Mouse (Mus musculus) liver, postnatal 0 days (tissue): ENCODE results near the gene Gm21962. TPM values are rescaled to one million over a fixed set of nuclear protein-coding genes. Genes with fewer than 3 reads are reported as not detected.
A peak's percentile ranks its signal among the peaks of the same experiment; 100 is the strongest.
"Not testable (repeated sequence)": the region's sequence is repeated elsewhere in the genome, so short reads cannot be mapped to it uniquely, and the experiment has no call there.

Experiments
- ATAC-seq: fragments of 200-750 bp; cut with Nextera tagmentation; 2 replicates; pipeline ENCODE4 v1.8.0; 2017; ENCODE audit warnings: mild to moderate bottlenecking, moderate library complexity
- DNase-seq: peaks from one replicate; pipeline ENCODE4 v3.0.0-alpha.2; 2016
- H3K27ac ChIP-seq: fragments of 300-500 bp; sonication (generic); 2 replicates; pipeline ENCODE4 v1.5.1; 2014; ENCODE audit warnings: antibody characterized with exemption, moderate library complexity, mild to moderate bottlenecking, low read depth
- H3K27me3 ChIP-seq: fragments of 300-500 bp; sonication (generic); 2 replicates; pipeline ENCODE4 v1.6.1; 2014; ENCODE audit warnings: low read length, control low read depth, mixed read lengths; ENCODE audit not compliant: insufficient read depth
- H3K36me3 ChIP-seq: fragments of 300-500 bp; sonication (generic); replicated peaks from 2 replicates; pipeline ENCODE4 v1.6.1; 2014; ENCODE audit warnings: mild to moderate bottlenecking, control low read depth, low read length, moderate library complexity, mixed read lengths; ENCODE audit not compliant: insufficient read depth
- H3K4me1 ChIP-seq: fragments of 300-500 bp; sonication (generic); 2 replicates; pipeline ENCODE4 v1.6.1; 2014; ENCODE audit warnings: antibody characterized with exemption, mild to moderate bottlenecking, control low read depth; ENCODE audit not compliant: insufficient read depth
- H3K4me2 ChIP-seq: fragments of 300-500 bp; sonication (generic); 2 replicates; pipeline ENCODE4 v1.6.1; 2014; ENCODE audit warnings: low read depth, mild to moderate bottlenecking, low read length, moderate library complexity, mixed read lengths
- H3K4me3 ChIP-seq: fragments of 300-500 bp; sonication (generic); 2 replicates; pipeline ENCODE4 v1.5.1; 2014; ENCODE audit warnings: low read depth, low read length
- H3K9ac ChIP-seq: fragments of 300-500 bp; sonication (generic); replicated peaks from 2 replicates; pipeline ENCODE4 v1.6.1; 2014; ENCODE audit warnings: mild to moderate bottlenecking, moderate library complexity
- H3K9me3 ChIP-seq: fragments of 300-500 bp; sonication (generic); 2 replicates; pipeline ENCODE4 v1.6.1; 2016; ENCODE audit warnings: mild to moderate bottlenecking, control low read depth, low read length, mixed read lengths
- CTCF ChIP-seq: sonication (generic); IDR thresholded peaks from 2 replicates; pipeline ENCODE4 v1.5.1; 2016; ENCODE audit warnings: antibody characterized with exemption, low read depth
- EP300 ChIP-seq: IDR thresholded peaks from 2 replicates; pipeline ENCODE4 v1.6.1; 2016; ENCODE audit warnings: antibody characterized with exemption, low read depth, mild to moderate bottlenecking
- WGBS: fragments of 180-500 bp; shearing (Covaris S2); extraction: QIAGEN DNeasy Blood & Tissue Kit; methylation state at CpG from one replicate; pipeline ENCODE4 v1.1.7; 2014; ENCODE audit not compliant: insufficient replicate concordance; 5-methylcytosine and 5-hydroxymethylcytosine counted together
- polyA plus RNA-seq: library from polyadenylated mRNA; unstranded; fragments of >200 nt; fragmentation: Nextera tagmentation; extraction: Ambion mirVana; gene quantifications from 2 replicates; pipeline ENCODE4 v1.2.1, GENCODE M21; 2015

The Gm21962 gene
- polyA plus RNA-seq, result not detected in 2 replicates

GRCm38 (mm10) chr3:137671224-137671623 is at the start of gene Gm21962:
Gene Gm21962, plus strand, starts transcription at chr3:137671524.
- not testable (repeated sequence) for H3K9me3 ChIP-seq, H3K4me3 ChIP-seq, H3K36me3 ChIP-seq, H3K4me2 ChIP-seq, H3K27ac ChIP-seq, H3K4me1 ChIP-seq, H3K9ac ChIP-seq, H3K27me3 ChIP-seq, ATAC-seq, DNase-seq
- WGBS, result no CpG with 5 or more reads among the region's 3 CpGs

- Histone ChIP-seq H3K4me2 (no peak overlapping the region), H3K9me3 (no peaks in the 10 kb centered on the region), H3K27me3 (no peaks in the 10 kb centered on the region), H3K4me1 (peaks cover 4% of the 10 kb centered on the region; the same call in 1 of the 2 replicates), H3K36me3 (no peaks in the 10 kb centered on the region), H3K4me3 (no peak overlapping the region), H3K9ac (no peak overlapping the region), H3K27ac (no peak overlapping the region)
- no peak for ATAC-seq
- 48% methylated on average over 6 of the region's 6 CpGs for WGBS
- no peak for TF ChIP-seq CTCF
- TF ChIP-seq EP300, result no peak
- no peak for DNase-seq
These were observed 49.2 kb upstream of the Gm21962 start for GRCm38 (mm10) chr3:137622091-137622490.

- H3K9me3 ChIP-seq, result no peaks in the 10 kb centered on the region
- no peak overlapping the region for H3K27ac ChIP-seq
- 36% methylated on average over 14 of the region's 14 CpGs for WGBS
- H3K9ac ChIP-seq, result no peak overlapping the region
- H3K4me3 ChIP-seq, result peak overlapping the region; percentile 52
- H3K4me1 ChIP-seq, result peaks cover 4% of the 10 kb centered on the region; the same call in 1 of the 2 replicates
- H3K27me3 ChIP-seq, result no peaks in the 10 kb centered on the region
- peak overlapping the region; percentile 88 for H3K4me2 ChIP-seq
- H3K36me3 ChIP-seq, result no peaks in the 10 kb centered on the region
- TF ChIP-seq EP300 (no peak), CTCF (no peak)
- ATAC-seq (no peak), DNase-seq (no peak)
These were observed 48.3 kb upstream of the Gm21962 start for GRCm38 (mm10) chr3:137622895-137623580.

- TF ChIP-seq EP300 (no peak), CTCF (no peak)
- H3K9me3 ChIP-seq, result no peaks in the 10 kb centered on the region
- peak overlapping the region; percentile 88 for H3K4me2 ChIP-seq
- H3K36me3 ChIP-seq, result no peaks in the 10 kb centered on the region
- no peak overlapping the region for H3K27ac ChIP-seq
- WGBS, result 1% methylated on average over 47 of the region's 47 CpGs
- DNase-seq (peak; percentile 60), ATAC-seq (peak; percentile 72)
- H3K4me3 ChIP-seq, result peak overlapping the region; percentile 52
- peaks cover 4% of the 10 kb centered on the region; the same call in 1 of the 2 replicates for H3K4me1 ChIP-seq
- no peaks in the 10 kb centered on the region for H3K27me3 ChIP-seq
- peak overlapping the region; percentile 28; the same call in 1 of the 2 replicates for H3K9ac ChIP-seq
These were observed 47.6 kb upstream of the Gm21962 start for GRCm38 (mm10) chr3:137623581-137624362.

GRCm38 (mm10) chr3:137625054-137625453 is 46.3 kb upstream of the Gm21962 start:
- DNase-seq (no peak), ATAC-seq (no peak)
- H3K9me3 ChIP-seq, result no peaks in the 10 kb centered on the region
- H3K9ac ChIP-seq, result no peak overlapping the region
- 68% methylated on average over 5 of the region's 5 CpGs for WGBS
- TF ChIP-seq CTCF (no peak), EP300 (no peak)
- no peaks in the 10 kb centered on the region for H3K36me3 ChIP-seq
- H3K27me3 ChIP-seq, result no peaks in the 10 kb centered on the region
- H3K27ac ChIP-seq, result no peak overlapping the region
- H3K4me2 ChIP-seq, result no peak overlapping the region
- H3K4me3 ChIP-seq, result no peak overlapping the region
- H3K4me1 ChIP-seq, result peaks cover 4% of the 10 kb centered on the region; the same call in 1 of the 2 replicates

- Histone ChIP-seq H3K4me3 (no peak overlapping the region), H3K36me3 (no peaks in the 10 kb centered on the region), H3K4me1 (no peaks in the 10 kb centered on the region), H3K4me2 (no peak overlapping the region), H3K27ac (no peak overlapping the region), H3K9ac (no peak overlapping the region), H3K27me3 (no peaks in the 10 kb centered on the region), H3K9me3 (no peaks in the 10 kb centered on the region)
- ATAC-seq (no peak), DNase-seq (no peak)
- TF ChIP-seq EP300, result no peak
- TF ChIP-seq CTCF, result no peak
- 77% methylated on average over 10 of the region's 10 CpGs for WGBS
These were observed 37.6 kb upstream of the Gm21962 start for GRCm38 (mm10) chr3:137633726-137634125.
